Mouse (Mus musculus) monocyte, adult 5-6 weeks (primary cell): Measurements from ENCODE around the gene Grik5. TPM values are rescaled to one million over a fixed set of nuclear protein-coding genes. Genes with fewer than 3 reads are reported as not detected.
A peak's percentile ranks its signal among the peaks of the same experiment; 100 is the strongest.
"Not testable (repeated sequence)": the region's sequence is repeated elsewhere in the genome, so short reads cannot be mapped to it uniquely, and the experiment has no call there.

Experiments
- ATAC-seq: fragments of 153-309, 156-312 bp; replicated peaks from 2 replicates; pipeline ENCODE4 v1.8.0; 2017; ENCODE audit warnings: mild to moderate bottlenecking; ENCODE audit not compliant: low TSS enrichment, insufficient number of reproducible peaks, severe bottlenecking, poor library complexity, low FRiP score
- total RNA-seq: library from RNA; stranded (forward); fragments of 200-1000, 200-491, 200-594 nt; gene quantifications from 3 replicates; pipeline ENCODE4 v1.2.3, GENCODE M21; 2017

Gene Grik5
- total RNA-seq, 1 experiment from 2014 or later, result 0.48 TPM

- no peak for ATAC-seq
These were observed 22.7 kb downstream of the Grik5 start for GRCm38 (mm10) chr7:25049295-25049930.

GRCm38 (mm10) chr7:25047363-25047762, 24.8 kb downstream of the Grik5 start:
- no peak for ATAC-seq

DNA sequence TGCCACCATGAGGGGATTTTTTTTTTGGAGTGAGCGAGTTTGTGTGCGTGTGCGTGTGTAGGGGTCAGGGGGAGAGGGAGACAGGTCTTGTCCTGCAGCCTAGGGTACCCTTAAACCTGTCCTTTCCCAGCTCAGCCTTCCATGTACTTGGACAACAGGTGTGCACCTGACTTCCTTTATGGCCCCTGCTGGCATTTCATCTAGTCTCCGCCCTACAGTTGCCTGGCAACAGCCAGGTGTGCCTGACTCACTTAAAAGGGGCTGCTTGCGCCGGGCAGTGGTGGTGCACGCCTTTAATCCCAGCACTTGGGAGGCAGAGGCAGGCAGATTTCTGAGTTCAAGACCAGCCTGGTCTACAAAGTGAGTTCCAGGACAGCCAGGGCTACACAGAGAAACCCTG, 27.5 kb downstream of the Grik5 start:
- ATAC-seq, result not testable (repeated sequence)

DNA sequence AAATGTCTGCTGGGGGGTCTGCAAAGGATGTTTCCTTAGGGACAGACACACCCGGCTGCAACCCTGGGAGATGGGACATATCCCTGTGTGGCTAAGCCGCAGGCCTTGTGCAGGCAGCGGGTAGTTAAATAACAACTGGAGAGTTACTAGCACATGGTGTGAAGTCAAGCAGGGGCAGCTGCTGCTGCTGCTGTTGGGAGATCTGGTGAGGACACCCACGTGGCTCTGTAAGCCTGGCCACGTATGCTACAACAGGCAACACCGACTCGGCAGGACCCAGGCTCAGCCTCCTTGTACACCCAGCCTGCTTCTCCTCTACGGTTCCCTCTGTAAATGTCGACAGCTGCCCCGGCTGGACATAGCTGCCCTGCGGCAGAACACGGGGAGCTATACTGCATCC, 30.2 kb downstream of the Grik5 start:
- no peak for ATAC-seq

DNA sequence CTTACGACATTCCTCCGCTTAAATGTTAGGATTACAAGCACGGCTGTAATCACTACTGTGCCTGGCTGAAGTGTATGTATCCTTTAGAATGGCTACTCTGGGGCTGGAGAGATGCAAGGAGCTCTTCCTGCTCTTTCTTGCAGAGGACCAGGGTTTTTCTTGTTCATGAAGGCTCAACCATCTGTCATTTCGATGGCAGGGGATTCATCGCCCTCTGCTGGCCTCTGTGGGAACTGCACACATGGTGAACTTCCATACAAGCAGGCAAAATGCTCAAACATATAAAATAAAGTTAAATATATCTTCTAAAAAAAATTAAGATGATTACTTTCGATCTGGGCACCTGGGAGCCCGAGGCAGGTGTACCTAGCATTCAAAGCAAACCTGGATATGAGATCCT, 36.2 kb downstream of the Grik5 start:
- ATAC-seq, result peak; percentile 73; the same call in 1 of the 2 replicates

DNA sequence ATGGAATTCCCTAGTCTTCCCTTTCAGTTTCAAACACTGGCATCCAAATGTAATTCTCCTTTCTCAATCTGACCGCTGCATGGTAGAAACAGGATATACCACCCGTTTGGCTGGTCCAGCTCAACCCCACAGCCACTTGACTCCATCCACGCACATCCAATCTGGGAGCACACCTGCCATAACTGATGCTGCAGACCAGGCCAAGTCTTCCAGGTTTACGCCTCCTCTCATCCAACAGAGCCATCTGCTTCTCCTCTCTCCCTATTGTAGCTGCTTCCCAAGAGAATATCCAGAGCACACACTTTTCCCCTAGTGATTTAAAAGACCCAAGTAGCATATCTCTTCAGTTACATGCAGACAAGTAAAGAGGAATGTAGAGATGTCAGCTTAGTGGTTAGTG, 37.4 kb downstream of the Grik5 start:
- no peak for ATAC-seq

GRCm38 (mm10) chr7:25031528-25031927, 40.6 kb downstream of the Grik5 start:
- ATAC-seq, result no peak

DNA sequence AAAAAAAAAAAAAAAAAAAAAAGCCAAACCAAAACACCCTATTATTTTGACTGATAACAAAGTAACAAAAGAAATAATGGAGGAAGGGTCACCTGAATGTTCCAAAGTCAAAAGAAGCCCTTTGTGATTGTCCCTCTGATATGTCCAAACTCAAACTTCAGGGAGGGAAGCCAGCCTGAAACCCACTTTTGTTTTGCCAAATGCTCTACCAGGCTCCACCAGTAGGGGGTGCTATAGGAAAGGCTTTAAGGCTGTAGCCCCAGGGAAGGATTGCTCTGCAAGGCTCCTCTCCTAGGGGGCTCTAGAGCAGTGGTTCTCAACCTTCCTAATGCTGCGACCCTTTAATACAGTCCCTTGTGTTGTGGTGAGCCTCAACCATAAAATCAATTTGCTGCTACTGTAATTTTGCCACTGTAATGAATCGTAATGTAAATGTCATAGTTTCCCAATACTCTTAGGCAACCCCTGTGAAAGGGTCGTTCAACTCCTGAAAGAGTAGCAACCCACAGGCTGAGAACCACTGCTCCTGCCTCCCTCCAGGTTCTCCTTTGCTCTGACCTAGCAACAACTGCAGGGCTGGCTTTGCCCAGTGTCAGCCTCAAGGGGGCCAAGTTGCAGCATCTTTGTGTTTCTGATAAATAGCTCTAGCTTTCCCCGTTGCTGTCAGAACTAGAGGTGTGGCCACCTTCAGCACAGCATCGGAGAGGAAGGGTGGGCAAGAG, 42.0 kb downstream of the Grik5 start:
- ATAC-seq, result peak; percentile 66; the same call in 1 of the 2 replicates

- no peak for ATAC-seq
These were observed 45.7 kb downstream of the Grik5 start for GRCm38 (mm10) chr7:25026452-25026851.

DNA sequence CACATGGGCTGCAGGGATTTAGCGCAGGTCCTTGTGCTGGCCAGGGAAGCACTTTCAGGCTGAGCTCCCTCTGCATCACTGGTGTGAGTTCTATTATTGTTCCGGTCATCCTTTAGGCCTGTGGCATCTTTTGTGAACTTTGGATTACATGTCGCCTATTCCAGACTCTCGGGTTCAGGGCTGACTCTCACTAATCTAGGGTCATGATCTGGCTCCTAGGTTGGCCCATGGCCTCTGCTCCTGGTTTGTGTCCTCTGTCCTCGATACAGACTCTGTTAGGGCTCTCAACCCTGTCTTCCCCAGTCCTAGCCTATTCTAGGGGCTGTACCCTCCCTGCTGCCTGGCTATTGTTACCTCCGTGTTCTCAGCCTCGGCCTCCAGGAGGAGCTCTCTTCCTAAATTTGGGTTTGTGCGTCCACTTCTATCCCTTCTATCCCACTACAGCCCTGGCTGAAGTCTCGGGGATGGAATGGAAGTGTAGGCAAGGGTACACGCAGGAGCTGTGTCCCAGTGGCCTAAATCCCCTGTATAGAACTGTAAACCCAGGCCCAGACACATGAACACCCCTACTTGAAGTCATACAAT, 46.2 kb downstream of the Grik5 start:
- no peak for ATAC-seq

- no peak for ATAC-seq
These were observed 60.6 kb downstream of the Grik5 start for GRCm38 (mm10) chr7:25011592-25011991.

DNA sequence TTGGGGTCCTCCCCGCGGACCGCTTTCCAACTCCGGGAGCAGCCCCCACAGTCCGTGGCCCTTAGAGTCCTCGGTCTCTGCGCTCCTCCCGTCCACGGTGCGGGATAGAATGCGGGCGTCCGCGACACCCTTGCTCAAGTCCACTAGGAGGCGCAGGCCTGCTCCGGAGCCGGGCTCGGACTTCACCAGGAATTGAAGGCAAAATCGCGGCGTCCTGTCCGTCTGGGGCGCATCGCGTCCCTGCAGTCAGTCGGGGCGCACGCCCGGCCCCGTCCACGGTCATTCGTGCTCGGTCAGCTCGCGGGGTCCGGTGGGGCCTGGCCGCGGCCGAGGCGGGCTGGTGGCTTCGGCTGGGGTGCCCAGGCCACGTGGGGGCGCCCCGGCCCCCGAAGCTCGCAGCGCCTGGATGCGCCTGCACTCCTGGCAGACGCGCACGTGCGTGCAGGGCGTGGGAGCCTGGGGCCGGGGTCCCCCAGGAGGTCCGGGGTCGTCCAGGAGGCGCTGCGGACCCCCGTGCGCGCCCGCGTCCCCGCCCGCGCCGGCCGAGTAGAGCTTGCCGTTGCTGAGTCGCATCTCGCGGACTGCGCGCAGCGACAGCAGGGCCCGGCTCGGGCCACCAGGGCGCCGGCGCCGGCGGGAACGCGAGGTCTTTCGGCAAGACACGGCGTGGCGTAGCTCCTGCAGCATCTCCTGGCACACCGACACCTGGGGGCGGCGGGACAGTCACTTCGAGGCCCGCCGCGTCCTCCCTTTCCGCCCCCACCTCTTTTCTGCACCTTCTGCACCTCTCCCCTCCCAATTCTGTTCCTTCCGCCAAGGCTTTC, 61.8 kb downstream of the Grik5 start:
- no peak for ATAC-seq

DNA sequence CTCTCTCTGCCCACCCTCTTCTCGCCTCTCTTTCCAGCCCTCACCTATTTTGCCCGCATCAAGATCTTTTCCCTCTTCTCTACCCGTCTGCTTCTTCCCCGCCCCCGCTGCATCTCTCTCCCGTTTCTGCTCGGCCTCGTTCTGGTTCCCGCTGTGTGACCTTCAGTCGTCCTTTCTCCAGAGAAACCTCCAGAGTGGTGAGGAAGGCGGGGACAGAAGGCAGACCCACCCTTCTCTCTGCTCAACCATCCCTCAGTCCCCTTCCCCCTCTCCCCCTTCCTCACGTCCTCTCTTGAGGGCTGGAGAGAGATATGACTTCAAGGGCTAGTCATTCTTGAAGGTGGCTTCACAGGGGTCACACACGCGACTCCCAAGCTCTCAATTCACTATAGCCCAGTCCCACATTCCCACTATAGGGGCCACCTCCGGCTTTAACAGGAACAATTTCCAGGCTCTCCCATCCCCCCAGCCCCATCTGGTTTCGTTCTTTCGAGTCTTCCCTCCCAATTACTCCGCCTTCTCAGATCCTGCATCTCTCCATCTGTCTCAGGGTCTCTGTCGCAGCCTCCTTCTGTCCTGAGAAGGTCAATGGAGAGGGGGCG, 62.9 kb downstream of the Grik5 start:
- no peak for ATAC-seq

DNA sequence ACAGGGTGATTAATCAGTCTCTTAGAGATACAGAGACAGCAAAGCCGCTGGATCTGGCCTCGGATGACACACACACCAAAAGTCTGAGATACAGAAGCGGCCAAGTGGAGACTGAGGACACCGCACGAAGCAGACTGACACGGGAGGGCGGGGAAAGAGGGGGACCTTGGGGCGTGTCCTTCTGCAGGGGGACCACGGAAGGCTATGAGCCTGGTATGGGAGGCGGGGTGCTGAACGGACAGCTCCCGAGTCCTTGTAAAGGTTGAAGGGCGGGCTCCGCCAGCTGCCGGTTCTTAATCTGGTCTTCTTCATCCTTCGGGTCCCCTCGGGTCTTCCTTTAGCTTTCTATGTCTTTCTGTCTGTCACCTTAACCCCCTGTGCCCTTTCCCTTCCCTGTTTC, 63.5 kb downstream of the Grik5 start:
- no peak for ATAC-seq

GRCm38 (mm10) chr7:25007609-25008374, 64.4 kb downstream of the Grik5 start:
- ATAC-seq, result no peak

- ATAC-seq, result peak; percentile 83
These were observed 65.4 kb downstream of the Grik5 start for GRCm38 (mm10) chr7:25006586-25007364.

DNA sequence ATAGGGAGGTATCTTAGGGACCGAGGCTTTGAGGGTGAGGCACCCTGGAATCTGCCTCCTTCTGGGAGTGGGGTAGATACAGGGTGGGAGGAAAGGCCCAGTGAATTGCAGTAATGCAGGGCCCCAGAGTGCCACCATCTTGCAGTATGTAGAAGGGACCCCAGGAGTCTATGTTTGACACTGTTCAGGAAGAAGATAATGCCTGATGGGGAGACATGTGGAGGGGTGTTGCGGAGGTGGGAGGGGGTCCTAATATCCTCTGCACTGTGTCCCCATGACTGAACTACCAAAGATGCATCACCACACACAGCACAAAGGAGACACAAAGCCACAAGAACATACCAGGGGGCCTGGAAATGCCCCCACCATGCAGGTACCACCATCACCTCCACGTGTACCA, 66.0 kb downstream of the Grik5 start:
- ATAC-seq, result no peak; the same call in 1 of the 2 replicates
